Mouse (Mus musculus): ENCODE measurements at regions not wholly inside any gene's neighbourhood (a gene's known extent, or its start where the extent isn't known, plus 50 kb on each side); places are given as distances from the start of the nearest gene placed in this dataset.

DNA sequence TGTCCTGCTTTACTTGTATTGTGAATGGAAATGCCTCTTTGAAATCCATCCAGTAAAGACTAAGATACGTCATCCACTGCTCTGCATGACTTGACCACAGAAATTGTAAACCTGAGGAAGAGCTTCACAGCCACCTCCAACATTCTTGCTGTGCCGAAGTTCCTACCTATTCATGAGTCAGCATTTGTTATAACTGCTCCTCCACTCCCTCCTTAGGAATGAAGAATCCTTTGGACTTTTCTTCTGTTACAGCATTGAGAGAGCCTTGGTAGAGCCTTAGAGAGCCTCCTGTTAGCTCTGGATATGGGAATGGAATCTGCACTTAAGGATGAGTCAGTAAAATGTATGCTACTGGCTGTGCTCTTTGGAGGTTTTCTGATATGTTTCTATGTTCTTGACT, 750.5 kb upstream of the Gcfc2 start:
- DNase-seq (ENCODE audit: low spot score in 2 of 2): no peak

GRCm38 (mm10) chr6:81190218-81190617, 733.3 kb upstream of the Gcfc2 start:
- DNase-seq (ENCODE audit: low spot score in 2 of 2): no peak

DNA sequence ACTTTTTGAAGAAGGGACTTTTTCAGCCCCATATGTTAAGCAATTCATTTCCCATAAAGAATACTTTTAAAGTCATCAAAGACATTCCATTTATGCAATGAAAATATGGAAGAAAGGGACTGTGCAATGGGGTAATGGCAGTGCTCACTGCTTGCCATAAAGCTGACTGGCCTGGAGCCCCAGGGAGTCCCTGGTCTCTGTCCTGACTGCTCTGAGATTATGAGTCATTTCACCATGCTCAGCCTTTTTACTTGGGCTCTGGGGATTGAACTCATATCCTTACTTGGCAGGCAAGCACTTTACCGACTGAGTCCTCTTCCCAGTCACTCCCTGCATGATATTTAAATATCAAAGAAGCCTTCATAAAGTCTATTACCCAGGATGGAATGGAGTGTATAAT, 712.9 kb upstream of the Gcfc2 start:
- no peak for DNase-seq (ENCODE audit: low spot score in 2 of 2)

DNA sequence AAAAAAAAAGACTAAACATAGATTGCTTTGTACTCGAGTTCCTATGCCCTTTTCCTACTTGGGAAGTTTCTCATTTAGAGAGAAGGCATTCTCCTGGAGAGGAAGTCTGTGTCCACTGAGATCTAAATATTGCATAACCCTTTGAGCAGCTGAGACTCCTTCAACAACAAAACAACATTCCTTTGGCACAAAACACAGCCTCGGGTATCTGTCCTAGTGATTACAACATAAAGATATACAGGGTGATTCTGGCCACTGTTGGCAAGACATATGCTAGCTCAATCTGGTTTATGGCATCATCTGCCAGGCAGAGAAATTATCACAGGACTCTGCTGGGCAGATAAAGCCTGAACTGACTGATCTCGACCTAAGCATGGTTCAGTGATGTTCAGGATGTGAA, 692.7 kb upstream of the Gcfc2 start:
- DNase-seq (ENCODE audit: low spot score in 2 of 2): no peak

DNA sequence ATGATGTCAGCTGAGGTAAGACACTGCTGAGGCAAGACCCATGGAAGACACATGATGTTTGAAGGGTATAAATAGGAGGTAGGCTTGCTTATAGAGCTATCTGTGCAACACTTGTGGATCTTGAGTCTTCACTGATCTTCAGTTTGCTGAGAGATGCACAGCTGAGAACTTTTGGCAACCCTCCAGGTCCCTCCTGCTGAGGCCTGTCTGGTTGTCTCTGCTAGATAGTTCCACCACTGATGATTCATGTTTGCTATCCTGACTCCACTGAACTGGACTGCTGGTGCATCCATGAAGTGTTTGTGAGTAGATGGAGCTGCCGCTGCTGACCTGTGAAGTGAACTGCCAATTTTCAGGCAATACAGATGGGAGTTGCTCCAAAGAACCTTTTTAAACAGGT, 663.6 kb upstream of the Gcfc2 start:
- DNase-seq (ENCODE audit: low spot score in 2 of 2): peak in 1 of 2 experiments; percentile 13

Data from left cerebral cortex, adult 18-20 months (tissue).